Mouse (Mus musculus) MEL (cell line): ENCODE results near the gene Echdc3. TPM values are rescaled to one million over a fixed set of nuclear protein-coding genes. Genes with fewer than 3 reads are reported as not detected.

Source experiments
- DNase-seq: peaks from one replicate; pipeline ENCODE4 v3.0.0; 2011; ENCODE audit warnings: low read depth, low spot score
- H3K27ac ChIP-seq: 2 replicates; pipeline ENCODE4 v1.5.1; 2012; ENCODE audit warnings: low read depth, mild to moderate bottlenecking, control low read depth, low read length, moderate library complexity; ENCODE audit not compliant: control insufficient read depth
- H3K27me3 ChIP-seq, 2 experiments: fragments of 150-350 bp in 1 of 2; sonication (generic) in 1 of 2; 2 replicates each; pipeline ENCODE4 v1.6.1; 2012; ENCODE audit warnings: low read length in 2 of 2, mild to moderate bottlenecking in 2 of 2, improper control_type of control experiment in 1 of 2, moderate library complexity in 1 of 2; ENCODE audit not compliant: insufficient read depth in 2 of 2, control insufficient read depth in 1 of 2
- H3K36me3 ChIP-seq, 2 experiments: 2 replicates each; pipeline ENCODE4 v1.6.1; 2012 to 2014; ENCODE audit warnings: low read length in 2 of 2, improper control_type of control experiment in 1 of 2, inconsistent platforms in 1 of 2, mild to moderate bottlenecking in 1 of 2; ENCODE audit not compliant: insufficient read depth in 2 of 2, control insufficient read depth in 1 of 2
- H3K4me1 ChIP-seq, 2 experiments: fragments of 150-350 bp in 1 of 2; sonication (generic) in 1 of 2; 2 replicates each; pipeline ENCODE4 v1.6.1; 2012; ENCODE audit warnings: low read length in 2 of 2, improper control_type of control experiment in 1 of 2, mild to moderate bottlenecking in 1 of 2; ENCODE audit not compliant: insufficient read depth in 2 of 2, control insufficient read depth in 1 of 2
- H3K4me3 ChIP-seq, 2 experiments: fragments of 150-350 bp in 1 of 2; sonication (generic) in 1 of 2; 2 replicates each; pipeline ENCODE4 v1.5.1; 2012; ENCODE audit warnings: low read depth in 2 of 2, low read length in 2 of 2, mild to moderate bottlenecking in 2 of 2, moderate library complexity in 2 of 2, control low read depth in 1 of 2, improper control_type of control experiment in 1 of 2; ENCODE audit not compliant: control insufficient read depth in 1 of 2, insufficient read depth in 1 of 2
- H3K79me2 ChIP-seq: 2 replicates; pipeline ENCODE4 v1.6.1; 2012; ENCODE audit warnings: mild to moderate bottlenecking, low read length, moderate library complexity; ENCODE audit not compliant: control insufficient read depth, poor library complexity, insufficient read depth
- H3K9ac ChIP-seq: 2 replicates; pipeline ENCODE4 v1.6.1; 2012; ENCODE audit warnings: low read depth, mild to moderate bottlenecking, control low read depth, low read length, moderate library complexity; ENCODE audit not compliant: control insufficient read depth, poor library complexity, severe bottlenecking
- H3K9me3 ChIP-seq: fragments of 150-350 bp; sonication (generic); replicated peaks from 2 replicates; pipeline ENCODE4 v1.6.1; 2012; ENCODE audit warnings: mild to moderate bottlenecking, low read length, improper control_type of control experiment, moderate library complexity; ENCODE audit not compliant: insufficient read depth
- BHLHE40 ChIP-seq: IDR thresholded peaks from 2 replicates; pipeline ENCODE4 v1.6.1; 2012; ENCODE audit warnings: low read depth, mild to moderate bottlenecking, inconsistent platforms, low read length, improper control_type of control experiment, borderline replicate concordance
- CHD1 ChIP-seq: IDR thresholded peaks from 2 replicates; pipeline ENCODE4 v1.6.1; 2012; ENCODE audit warnings: low read depth, mild to moderate bottlenecking, inconsistent platforms, low read length, improper control_type of control experiment
- CHD2 ChIP-seq: IDR thresholded peaks from 2 replicates; pipeline ENCODE4 v1.6.1; 2011; ENCODE audit warnings: low read length, improper control_type of control experiment
- E2F4 ChIP-seq: IDR thresholded peaks from 2 replicates; pipeline ENCODE4 v1.6.1; 2011; ENCODE audit warnings: low read depth, low read length, improper control_type of control experiment, borderline replicate concordance
- ELF1 ChIP-seq: IDR thresholded peaks from 2 replicates; pipeline ENCODE4 v1.6.1; 2014; ENCODE audit warnings: low read depth, mild to moderate bottlenecking, inconsistent platforms, low read length, improper control_type of control experiment, moderate library complexity
- EP300 ChIP-seq, 2 experiments: IDR thresholded peaks; 2 replicates each; pipeline ENCODE4 v1.6.1; 2011; ENCODE audit warnings: improper control_type of control experiment in 2 of 2, low read length in 2 of 2, low read depth in 1 of 2, mild to moderate bottlenecking in 1 of 2
- ETS1 ChIP-seq: IDR thresholded peaks from 2 replicates; pipeline ENCODE4 v1.6.1; 2012; ENCODE audit warnings: low read depth, mild to moderate bottlenecking, inconsistent platforms, low read length, improper control_type of control experiment, moderate library complexity
- GATA1 ChIP-seq: IDR thresholded peaks from 2 replicates; pipeline ENCODE4 v1.6.1; 2011; ENCODE audit warnings: low read depth, low read length, improper control_type of control experiment
- HCFC1 ChIP-seq: IDR thresholded peaks from 2 replicates; pipeline ENCODE4 v1.6.1; 2012; ENCODE audit warnings: low read depth, mild to moderate bottlenecking, inconsistent platforms, low read length, improper control_type of control experiment, moderate library complexity
- KAT2A ChIP-seq: conservative IDR thresholded peaks from 2 replicates; pipeline ENCODE4 v1.6.1; 2012; ENCODE audit warnings: low read depth, low read length, improper control_type of control experiment, inconsistent platforms
- MAFK ChIP-seq: IDR thresholded peaks from 2 replicates; pipeline ENCODE4 v1.6.1; 2011; ENCODE audit warnings: low read depth, mild to moderate bottlenecking, low read length, improper control_type of control experiment, borderline replicate concordance
- MAX ChIP-seq: IDR thresholded peaks from 2 replicates; pipeline ENCODE4 v1.6.1; 2011; ENCODE audit warnings: low read length, improper control_type of control experiment
- MYB ChIP-seq: IDR thresholded peaks from 2 replicates; pipeline ENCODE4 v1.6.1; 2011; ENCODE audit warnings: mild to moderate bottlenecking, low read depth, low read length, improper control_type of control experiment
- NRF1 ChIP-seq: IDR thresholded peaks from 2 replicates; pipeline ENCODE4 v1.6.1; 2014; ENCODE audit warnings: low read depth, mild to moderate bottlenecking, inconsistent platforms, low read length, improper control_type of control experiment, moderate library complexity; ENCODE audit not compliant: poor library complexity, insufficient read depth, severe bottlenecking
- RAD21 ChIP-seq: IDR thresholded peaks from 2 replicates; pipeline ENCODE4 v1.6.1; 2011; ENCODE audit warnings: mild to moderate bottlenecking, low read depth, low read length, improper control_type of control experiment
- RCOR1 ChIP-seq: IDR thresholded peaks from 2 replicates; pipeline ENCODE4 v1.6.1; 2012; ENCODE audit warnings: low read depth, mild to moderate bottlenecking, inconsistent platforms, low read length, improper control_type of control experiment
- SIN3A ChIP-seq: IDR thresholded peaks from 2 replicates; pipeline ENCODE4 v1.6.1; 2012; ENCODE audit warnings: low read length, improper control_type of control experiment, inconsistent platforms
- TBP ChIP-seq: IDR thresholded peaks from 2 replicates; pipeline ENCODE4 v1.8.0; 2011; ENCODE audit warnings: low read depth, low read length, improper control_type of control experiment
- UBTF ChIP-seq: IDR thresholded peaks from 2 replicates; pipeline ENCODE4 v1.6.1; 2012; ENCODE audit warnings: low read depth, mild to moderate bottlenecking, inconsistent platforms, low read length, improper control_type of control experiment, moderate library complexity, borderline replicate concordance; ENCODE audit not compliant: insufficient read depth
- USF2 ChIP-seq, 2 experiments: IDR thresholded peaks; 2 replicates each; pipeline ENCODE4 v1.6.1; 2011 to 2012; ENCODE audit warnings: improper control_type of control experiment in 2 of 2, low read length in 2 of 2, borderline replicate concordance in 1 of 2, inconsistent platforms in 1 of 2, low read depth in 1 of 2, mild to moderate bottlenecking in 1 of 2; ENCODE audit not compliant: insufficient read depth in 1 of 2
- ZC3H11A ChIP-seq: IDR thresholded peaks from 2 replicates; pipeline ENCODE4 v1.6.1; 2012; ENCODE audit warnings: low read depth, mild to moderate bottlenecking, inconsistent platforms, low read length, improper control_type of control experiment
- ZMIZ1 ChIP-seq: IDR thresholded peaks from 2 replicates; pipeline ENCODE4 v1.6.1; 2012; ENCODE audit warnings: low read depth, mild to moderate bottlenecking, inconsistent platforms, low read length, improper control_type of control experiment, moderate library complexity
- polyA plus RNA-seq, 2 experiments: library from polyadenylated mRNA; stranded (reverse) in 1 of 2; unstranded in 1 of 2; fragments of >175 nt in 1 of 2; fragments of >200 nt in 1 of 2; gene quantifications; 2 replicates each; pipeline versions ENCODE4 v1.2.1 to v1.2.4; 2012; ENCODE audit warnings: low replicate concordance in 2 of 2, low read depth in 1 of 2; ENCODE audit not compliant: insufficient read length in 2 of 2, insufficient read depth in 1 of 2, missing spikeins in 1 of 2
- total RNA-seq: library from RNA; depleted of rRNA; stranded (reverse); fragments of 300-350 nt; gene quantifications from 2 replicates; pipeline ENCODE4 v1.2.3, GENCODE M21; 2012

Echdc3 gene
- total and polyA plus RNA-seq, 3 experiments = not detected

DNA sequence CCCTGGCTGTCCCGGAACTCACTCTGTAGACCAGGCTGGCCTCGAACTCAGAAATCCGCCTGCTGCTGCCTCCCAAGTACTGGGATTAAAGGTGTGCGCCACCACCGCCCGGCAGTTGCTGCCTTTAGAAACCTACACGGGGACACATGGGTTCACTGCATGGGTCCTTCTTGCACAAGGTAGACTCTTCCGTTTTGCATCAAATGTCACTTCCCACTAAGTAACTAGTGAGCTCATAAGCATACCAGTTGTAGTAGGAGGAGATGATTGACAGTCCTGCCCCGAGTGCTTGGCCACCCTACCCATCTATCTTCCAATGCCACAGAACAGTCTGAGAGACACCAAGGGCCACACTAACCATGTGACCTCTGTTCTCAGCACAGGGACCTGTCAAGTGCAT, 53.6 kb downstream of the Echdc3 start:
- Histone ChIP-seq H3K9me3 (no peaks in the 10 kb centered on the region), H3K79me2 (no peaks in the 10 kb centered on the region), H3K4me3 (no peak overlapping the region), H3K4me1 (0 out of 4 replicates have a peak, but pooled peaks cover 0 to 5% of the 10 kb centered on the region in 2 experiments), H3K36me3 (no peaks in the 10 kb centered on the region; a peak in 2 of 4 replicates), H3K27me3 (no peaks in the 10 kb centered on the region; a peak in 1 of 4 replicates), H3K9ac (no peak overlapping the region), H3K27ac (no peak overlapping the region)
- DNase-seq = no peak
- TF ChIP-seq SIN3A (no peak), CHD2 (no peak), E2F4 (no peak), ZC3H11A (no peak), ELF1 (no peak), KAT2A (no peak), RAD21 (no peak), NRF1 (no peak), CHD1 (no peak), MAFK (no peak), BHLHE40 (no peak), ETS1 (no peak), EP300 (IDR thresholded peaks at IDR 0.05; ENCODE audit: low read depth in 1 of 2, low read length in 2 of 2) (no peak), GATA1 (no peak)

DNA sequence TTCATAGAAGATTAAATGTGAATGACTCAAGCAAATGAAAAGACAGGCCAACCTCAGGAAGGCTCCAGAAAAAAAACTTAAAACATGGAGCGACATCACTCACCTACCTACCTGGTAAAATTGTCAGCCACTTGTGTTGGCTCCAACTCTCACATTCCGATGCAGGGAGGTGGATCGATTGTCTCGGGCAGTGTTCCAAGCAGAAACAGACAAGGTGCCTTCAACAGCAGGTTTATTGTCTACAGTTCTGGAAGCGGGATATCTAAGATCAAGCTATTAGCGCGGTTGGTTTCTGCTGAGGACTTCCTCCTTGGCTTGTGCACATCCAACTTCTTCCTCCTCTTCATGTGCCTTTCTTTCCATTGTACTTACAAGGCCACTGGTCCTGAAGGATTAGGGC, 55.2 kb downstream of the Echdc3 start:
- no peak overlapping the region for H3K9ac ChIP-seq
- peak; percentile 18 for DNase-seq
- no peak for TF ChIP-seq MAFK
- TF ChIP-seq KAT2A = no peak
- no peak for TF ChIP-seq RAD21
- TF ChIP-seq USF2 (IDR thresholded peaks at IDR 0.05; ENCODE audit: borderline replicate concordance in 1 of 2, insufficient read depth in 1 of 2, low read depth in 1 of 2, low read length in 2 of 2) = no peak
- no peak for TF ChIP-seq BHLHE40
- TF ChIP-seq CHD1 = no peak
- TF ChIP-seq ZMIZ1 = no peak
- no peak for TF ChIP-seq ETS1
- TF ChIP-seq RCOR1 = no peak
- TF ChIP-seq TBP = no peak
- no peak for TF ChIP-seq MAX
- TF ChIP-seq MYB = no peak
- no peak for TF ChIP-seq HCFC1
- no peak for TF ChIP-seq UBTF
- no peaks in the 10 kb centered on the region; a peak in 2 of 4 replicates for H3K36me3 ChIP-seq
- no peaks in the 10 kb centered on the region; a peak in 1 of 4 replicates for H3K27me3 ChIP-seq
- no peaks in the 10 kb centered on the region for H3K79me2 ChIP-seq
- no peak overlapping the region for H3K27ac ChIP-seq
- H3K4me1 ChIP-seq = 0 out of 4 replicates have a peak, but pooled peaks cover 0 to 5% of the 10 kb centered on the region in 2 experiments
- H3K4me3 ChIP-seq = no peak overlapping the region
- no peaks in the 10 kb centered on the region for H3K9me3 ChIP-seq
